Mouse (Mus musculus): ENCODE measurements around the gene Tmem163. TPM values are rescaled to one million over a fixed set of nuclear protein-coding genes. Genes with fewer than 3 reads are reported as not detected.

Tmem163 gene
- polyA plus RNA-seq, 1 experiment: 0.25 TPM

- no peak for DNase-seq (ENCODE audit: low read depth, low spot score)
- 56% methylated on average over 8 of the region's 8 CpGs for WGBS
Measured at GRCm38 (mm10) chr1:127576563-127576962, 102.8 kb downstream of the Tmem163 start.

GRCm38 (mm10) chr1:127576143-127576542 lies 103.2 kb downstream of the Tmem163 start:
- 45% methylated on average over 3 of the region's 3 CpGs for WGBS
- DNase-seq (ENCODE audit: low read depth, low spot score): no peak

- WGBS: 48% methylated on average over 4 of the region's 4 CpGs
Measured at GRCm38 (mm10) chr1:127575692-127576091, 103.7 kb downstream of the Tmem163 start.

GRCm38 (mm10) chr1:127573186-127573585 lies 106.2 kb downstream of the Tmem163 start:
- WGBS: 82% methylated on average over 3 of the region's 3 CpGs
- no peak for DNase-seq (ENCODE audit: low read depth, low spot score)

More at GRCm38 (mm10) chr1:127575692-127576091, 103.7 kb downstream of the Tmem163 start:
- no peak for DNase-seq (ENCODE audit: low read depth, low spot score)

GRCm38 (mm10) chr1:127568641-127569040 lies 110.7 kb downstream of the Tmem163 start:
- whole genome bisulfite sequencing: 67% methylated on average over 3 of the region's 3 CpGs
- DNase-seq (ENCODE audit: low read depth, low spot score): no peak

GRCm38 (mm10) chr1:127556486-127556845 lies 122.9 kb downstream of the Tmem163 start:
- DNase-seq (ENCODE audit: low read depth, low spot score): no peak
- WGBS: 37% methylated on average over 2 of the region's 2 CpGs

GRCm38 (mm10) chr1:127555822-127556485 lies 123.4 kb downstream of the Tmem163 start:
- 57% methylated on average over 6 of the region's 6 CpGs for WGBS
- DNase-seq (ENCODE audit: low read depth, low spot score): no peak

GRCm38 (mm10) chr1:127548078-127548477 lies 131.3 kb downstream of the Tmem163 start:
- no peak for DNase-seq (ENCODE audit: low read depth, low spot score)
- WGBS: 79% methylated on average over 4 of the region's 4 CpGs

GRCm38 (mm10) chr1:127542756-127543155 lies 136.6 kb downstream of the Tmem163 start:
- 10% methylated on average over 1 of the region's 1 CpGs for WGBS
- DNase-seq (ENCODE audit: low read depth, low spot score): no peak

- 88% methylated on average over 7 of the region's 7 CpGs for WGBS
- DNase-seq (ENCODE audit: low read depth, low spot score): no peak
Measured at GRCm38 (mm10) chr1:127541931-127542330, 137.4 kb downstream of the Tmem163 start.

- DNase-seq (ENCODE audit: low read depth, low spot score): no peak
- WGBS: 79% methylated on average over 4 of the region's 4 CpGs
Measured at GRCm38 (mm10) chr1:127541522-127541921, 137.8 kb downstream of the Tmem163 start.

GRCm38 (mm10) chr1:127537204-127538038 lies 141.9 kb downstream of the Tmem163 start:
- WGBS: 35% methylated on average over 17 of the region's 17 CpGs
- no peak for DNase-seq (ENCODE audit: low read depth, low spot score)

GRCm38 (mm10) chr1:127536448-127536847 lies 142.9 kb downstream of the Tmem163 start:
- WGBS: 28% methylated on average over 5 of the region's 5 CpGs
- no peak for DNase-seq (ENCODE audit: low read depth, low spot score)

GRCm38 (mm10) chr1:127531723-127532122 lies 147.6 kb downstream of the Tmem163 start:
- DNase-seq (ENCODE audit: low read depth, low spot score): no peak
- WGBS: 60% methylated on average over 5 of the region's 5 CpGs

GRCm38 (mm10) chr1:127530849-127531580 lies 148.3 kb downstream of the Tmem163 start:
- 25% methylated on average over 14 of the region's 14 CpGs for WGBS
- peak; percentile 3 for DNase-seq (ENCODE audit: low read depth, low spot score)

GRCm38 (mm10) chr1:127523364-127523763 lies 156.0 kb downstream of the Tmem163 start:
- DNase-seq (ENCODE audit: low read depth, low spot score): no peak
- 68% methylated on average over 8 of the region's 8 CpGs for WGBS

GRCm38 (mm10) chr1:127514888-127515287 lies 164.5 kb downstream of the Tmem163 start:
- no peak for DNase-seq (ENCODE audit: low read depth, low spot score)
- WGBS: 98% methylated on average over 10 of the region's 10 CpGs

- DNase-seq (ENCODE audit: low read depth, low spot score): no peak
- WGBS: 64% methylated on average over 3 of the region's 3 CpGs
Measured at GRCm38 (mm10) chr1:127514479-127514878, 164.9 kb downstream of the Tmem163 start.

GRCm38 (mm10) chr1:127513664-127514063 lies 165.7 kb downstream of the Tmem163 start:
- 83% methylated on average over 3 of the region's 3 CpGs for WGBS

GRCm38 (mm10) chr1:127513140-127513539 lies 166.2 kb downstream of the Tmem163 start:
- WGBS: 76% methylated on average over 8 of the region's 8 CpGs
- DNase-seq (ENCODE audit: low read depth, low spot score): no peak

More at GRCm38 (mm10) chr1:127513664-127514063, 165.7 kb downstream of the Tmem163 start:
- DNase-seq (ENCODE audit: low read depth, low spot score): no peak
